Mouse (Mus musculus) liver, embryonic 14.5 days (tissue): ENCODE measurements around the gene Fanci. TPM values are rescaled to one million over a fixed set of nuclear protein-coding genes. Genes with fewer than 3 reads are reported as not detected.

Experiments used
- ATAC-seq: fragments of 200-750 bp; cut with Nextera tagmentation; 2 replicates; pipeline ENCODE4 v1.8.0; 2017; ENCODE audit warnings: moderate number of reproducible peaks, mild to moderate bottlenecking, moderate library complexity; ENCODE audit not compliant: insufficient read depth
- DNase-seq, 3 experiments: peaks; one replicate each; pipeline ENCODE4 v3.0.0-alpha.2; 2012 to 2013; ENCODE audit warnings: low read depth in 3 of 3, low spot score in 3 of 3
- H3K27ac ChIP-seq: fragments of 300-500 bp; sonication (generic); 2 replicates; pipeline ENCODE4 v1.5.1; 2014; ENCODE audit warnings: moderate library complexity, mild to moderate bottlenecking, control low read depth, inconsistent platforms
- H3K27me3 ChIP-seq: fragments of 300-500 bp; sonication (generic); 2 replicates; pipeline ENCODE4 v1.6.1; 2014; ENCODE audit warnings: mild to moderate bottlenecking, low read length, moderate library complexity; ENCODE audit not compliant: control insufficient read depth, insufficient read depth
- H3K36me3 ChIP-seq: fragments of 300-500 bp; sonication (generic); replicated peaks from 2 replicates; pipeline ENCODE4 v1.6.1; 2014; ENCODE audit warnings: low read depth; ENCODE audit not compliant: control insufficient read depth, insufficient read depth
- H3K4me1 ChIP-seq, 2 experiments: fragments of 200-500 bp in 1 of 2; fragments of 300-500 bp in 1 of 2; sonication (generic) in 1 of 2; replicated peaks; 2 replicates each; pipeline ENCODE4 v1.6.1; 2012 to 2014; ENCODE audit warnings: antibody characterized with exemption in 1 of 2, inconsistent platforms in 1 of 2, low read length in 1 of 2; ENCODE audit not compliant: control insufficient read depth in 2 of 2, insufficient read depth in 2 of 2
- H3K4me2 ChIP-seq: fragments of 300-500 bp; sonication (generic); 2 replicates; pipeline ENCODE4 v1.6.1; 2014; ENCODE audit warnings: low read depth, mild to moderate bottlenecking, control low read depth, moderate library complexity
- H3K4me3 ChIP-seq, 2 experiments: fragments of 200-500 bp in 1 of 2; fragments of 300-500 bp in 1 of 2; sonication (generic) in 1 of 2; 2 replicates each; pipeline ENCODE4 v1.5.1; 2012 to 2014; ENCODE audit warnings: low read depth in 2 of 2, low read length in 2 of 2, mild to moderate bottlenecking in 2 of 2, control low read depth in 1 of 2, inconsistent platforms in 1 of 2, moderate library complexity in 1 of 2; ENCODE audit not compliant: insufficient read depth in 1 of 2
- H3K9ac ChIP-seq: fragments of 300-500 bp; sonication (generic); replicated peaks from 2 replicates; pipeline ENCODE4 v1.6.1; 2014; ENCODE audit warnings: mild to moderate bottlenecking, control low read depth, moderate library complexity
- H3K9me3 ChIP-seq: fragments of 300-500 bp; sonication (generic); 2 replicates; pipeline ENCODE4 v1.6.1; 2016; ENCODE audit warnings: low read length, mixed read lengths; ENCODE audit not compliant: control insufficient read depth
- CTCF ChIP-seq: IDR thresholded peaks from 2 replicates; pipeline ENCODE4 v1.5.1; 2016; ENCODE audit warnings: antibody characterized with exemption, low read depth, control low read depth
- EP300 ChIP-seq: IDR thresholded peaks from 2 replicates; pipeline ENCODE4 v1.6.1; 2016; ENCODE audit warnings: antibody characterized with exemption, low read depth
- WGBS: fragments of 180-500 bp; shearing (Covaris S2); extraction: QIAGEN DNeasy Blood & Tissue Kit; methylation state at CpG from one replicate; pipeline ENCODE4 v1.1.7; 2014; ENCODE audit not compliant: insufficient replicate concordance; 5-methylcytosine and 5-hydroxymethylcytosine counted together
- polyA plus RNA-seq, 2 experiments: library from polyadenylated mRNA; depleted of rRNA in 1 of 2; stranded (reverse) in 1 of 2; unstranded in 1 of 2; fragments of >200 nt; fragmentation: Nextera tagmentation in 1 of 2; extraction: Ambion mirVana in 1 of 2; gene quantifications; 2 replicates each; pipeline versions ENCODE4 v1.2.1 to v1.2.3; 2012 to 2014

Fanci gene
- polyA plus RNA-seq, 2 experiments, result 6.7 to 10.0 TPM

DNA sequence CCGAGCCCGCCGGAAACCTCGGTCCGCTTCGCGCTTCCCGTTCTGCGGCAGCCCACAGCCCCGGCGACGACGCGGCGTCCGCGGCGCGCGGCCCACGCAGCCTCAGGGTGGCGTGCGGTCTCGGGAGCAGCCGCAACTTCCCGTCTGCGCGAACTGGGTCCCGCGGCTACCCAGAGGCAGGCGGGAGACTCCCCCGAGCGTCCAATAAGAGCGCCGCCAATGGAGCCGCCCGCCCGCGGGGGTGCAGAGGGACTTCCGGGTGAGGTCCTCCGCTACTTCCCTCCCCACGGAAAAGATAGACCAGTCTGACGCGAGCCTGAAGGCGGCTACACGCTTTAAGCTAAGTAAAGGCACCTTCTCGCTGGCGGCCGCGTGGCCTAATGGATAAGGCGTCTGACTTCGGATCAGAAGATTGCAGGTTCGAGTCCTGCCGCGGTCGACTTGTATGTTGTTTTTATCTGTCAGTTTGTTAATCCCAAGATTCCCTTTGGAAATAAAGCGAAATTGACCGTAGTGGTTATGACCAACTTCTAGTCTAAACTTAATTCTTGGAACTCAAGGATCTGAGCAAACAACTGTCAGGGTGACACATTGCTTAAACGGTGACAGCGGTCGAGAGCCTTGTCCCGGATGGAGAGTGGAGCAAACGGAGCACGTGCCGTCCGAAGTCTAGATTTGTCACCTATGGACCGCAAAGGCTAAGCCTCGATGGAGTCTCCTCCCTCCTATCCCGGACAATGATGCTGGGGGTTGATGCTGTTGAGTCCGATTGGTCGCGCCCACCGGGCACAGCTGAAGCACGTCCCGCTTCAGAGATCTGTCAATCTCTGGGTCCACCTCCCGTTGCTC, 74.5 kb downstream of the Fanci start, which contains the start of gene Polg:
Polg (minus strand) TSS at position 310 of the 849 bp plus-strand sequence.
- Histone ChIP-seq H3K4me3 (peak within 1 kb of the TSS; percentile 83 to 91), H3K27ac (peak within 1 kb of the TSS; percentile 34), H3K36me3 (peaks cover 9% of the 10 kb centered on the region), H3K27me3 (peaks cover 3% of the 10 kb centered on the region; the same call in 1 of the 2 replicates), H3K4me1 (peaks cover 12 to 22% of the 10 kb centered on the region in 2 experiments), H3K9ac (peak within 1 kb of the TSS; percentile 86), H3K9me3 (no peaks in the 10 kb centered on the region), H3K4me2 (peak within 1 kb of the TSS; percentile 98)
- peak; percentile 93 to 95 (median 94) for DNase-seq
- TF ChIP-seq EP300 (peak; percentile 70), CTCF (no peak)
- under 1% methylated on average over 76 of the region's 76 CpGs for WGBS
- peak; percentile 94 for ATAC-seq

DNA sequence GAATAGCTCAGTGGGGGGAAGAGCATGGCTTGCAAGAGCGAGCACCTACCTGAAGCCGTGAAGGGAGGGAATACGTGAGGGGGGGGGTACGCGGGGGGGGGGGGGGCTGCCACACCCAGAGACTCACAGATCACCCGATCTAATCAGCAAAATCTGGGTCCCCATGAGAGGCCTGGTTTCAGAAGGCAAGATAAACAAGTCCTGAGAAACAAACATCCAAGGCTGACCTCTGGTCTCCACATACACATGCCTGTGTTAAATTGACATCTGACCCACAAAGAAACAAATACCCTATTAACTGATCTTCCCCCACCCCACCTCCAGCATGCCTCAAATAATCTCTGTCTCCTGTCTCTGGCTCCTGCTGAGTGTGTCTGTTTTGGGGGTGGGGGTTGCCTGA, 76.2 kb downstream of the Fanci start:
- Histone ChIP-seq H3K36me3 (no peaks in the 10 kb centered on the region; the same call in 1 of the 2 replicates), H3K4me2 (peak overlapping the region; percentile 98), H3K9ac (no peak overlapping the region), H3K4me1 (peaks cover 12 to 22% of the 10 kb centered on the region in 2 experiments), H3K9me3 (no peaks in the 10 kb centered on the region), H3K27me3 (peaks cover 3% of the 10 kb centered on the region; the same call in 1 of the 2 replicates), H3K4me3 (no peak overlapping the region), H3K27ac (no peak overlapping the region)
- TF ChIP-seq EP300, result no peak
- TF ChIP-seq CTCF, result no peak
- DNase-seq, result no peak
- 10% methylated on average over 6 of the region's 6 CpGs for WGBS
- no peak for ATAC-seq

DNA sequence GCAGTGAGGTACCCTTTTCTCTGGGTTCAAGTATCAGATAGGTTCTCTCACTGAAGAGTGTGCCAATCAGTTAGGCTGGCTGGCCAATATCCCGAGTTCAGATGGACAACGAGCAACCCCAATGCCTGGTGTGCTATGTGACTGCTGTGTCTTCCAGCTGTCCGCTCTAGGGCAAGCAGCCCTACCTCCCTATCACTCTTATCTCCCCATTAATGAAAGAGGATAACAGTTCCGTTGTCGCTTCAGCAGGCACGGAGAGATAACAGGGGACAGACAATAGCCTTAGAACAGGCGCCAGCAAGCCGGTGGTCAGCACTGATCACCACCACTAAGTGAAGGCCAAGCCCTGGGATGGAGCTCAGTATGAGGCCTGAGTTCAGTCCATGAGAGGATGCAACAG, 77.3 kb downstream of the Fanci start:
- H3K27ac ChIP-seq, result no peak overlapping the region
- peaks cover 3% of the 10 kb centered on the region; the same call in 1 of the 2 replicates for H3K27me3 ChIP-seq
- H3K4me3 ChIP-seq, result no peak overlapping the region
- H3K4me2 ChIP-seq, result no peak overlapping the region; the same call in 1 of the 2 replicates
- H3K9ac ChIP-seq, result no peak overlapping the region
- 9% methylated on average over 8 of the region's 8 CpGs for WGBS
- H3K4me1 ChIP-seq, result peaks cover 12 to 22% of the 10 kb centered on the region in 2 experiments
- no peak for TF ChIP-seq EP300
- TF ChIP-seq CTCF, result no peak
- DNase-seq (no peak), ATAC-seq (no peak)
- H3K9me3 ChIP-seq, result no peaks in the 10 kb centered on the region
- no peaks in the 10 kb centered on the region for H3K36me3 ChIP-seq

DNA sequence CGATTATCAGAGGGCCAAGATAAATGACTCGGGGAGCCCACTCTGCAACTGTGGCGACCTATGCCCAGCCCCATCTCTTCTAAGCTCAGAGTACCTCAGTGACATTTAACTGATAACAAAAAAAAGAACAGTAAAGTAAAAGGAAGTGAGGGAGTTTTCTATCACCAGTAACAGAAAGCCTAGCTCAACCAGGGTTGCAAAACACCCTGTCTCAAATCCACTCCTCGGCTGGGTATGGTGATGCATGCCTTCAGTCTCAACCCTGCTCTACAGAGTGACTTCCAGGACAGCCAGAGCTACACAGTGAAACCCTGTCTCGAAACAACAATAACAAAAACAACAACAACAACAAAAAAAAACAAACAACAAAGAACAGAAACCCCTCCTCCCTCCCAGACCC, 78.0 kb downstream of the Fanci start:
- DNase-seq (no peak), ATAC-seq (no peak)
- no peak overlapping the region for H3K27ac ChIP-seq

DNA sequence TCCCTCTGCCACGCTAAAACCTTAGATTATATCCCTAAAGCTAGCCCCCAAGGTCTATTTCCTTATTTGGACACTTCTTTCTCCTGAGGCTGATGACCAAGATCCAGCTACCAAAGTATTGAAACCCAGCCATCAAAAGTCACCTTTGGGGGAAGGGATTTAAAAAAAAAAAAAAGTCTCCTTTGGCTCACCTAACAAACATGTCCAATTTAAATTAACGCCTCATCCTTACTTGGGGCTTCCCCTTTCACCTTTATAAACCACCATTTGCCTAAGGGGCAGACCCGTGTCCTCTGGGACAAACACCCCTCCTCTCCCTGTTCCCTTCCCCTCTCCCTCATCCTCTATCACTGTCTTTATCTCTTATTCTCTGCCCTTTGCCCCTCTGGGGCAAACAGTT, 79.0 kb downstream of the Fanci start:
- no peaks in the 10 kb centered on the region for H3K36me3 ChIP-seq
- peaks cover 3% of the 10 kb centered on the region; the same call in 1 of the 2 replicates for H3K27me3 ChIP-seq
- no peak overlapping the region for H3K4me3 ChIP-seq
- WGBS, result 31% methylated on average over 3 of the region's 3 CpGs
- no peaks in the 10 kb centered on the region for H3K9me3 ChIP-seq
- peaks cover 12 to 18% of the 10 kb centered on the region in 2 experiments for H3K4me1 ChIP-seq
- H3K9ac ChIP-seq, result no peak overlapping the region
- ATAC-seq (no peak), DNase-seq (no peak)
- H3K4me2 ChIP-seq, result no peak overlapping the region
- no peak overlapping the region for H3K27ac ChIP-seq
- TF ChIP-seq EP300 (no peak), CTCF (no peak)

More for the DNA sequence above, 78.0 kb downstream of the Fanci start:
- Histone ChIP-seq H3K4me2 (no peak overlapping the region), H3K4me1 (peaks cover 12 to 18% of the 10 kb centered on the region in 2 experiments), H3K27me3 (peaks cover 3% of the 10 kb centered on the region; the same call in 1 of the 2 replicates), H3K9me3 (no peaks in the 10 kb centered on the region), H3K9ac (no peak overlapping the region), H3K4me3 (no peak overlapping the region), H3K36me3 (no peaks in the 10 kb centered on the region)
- WGBS, result 20% methylated on average over 5 of the region's 5 CpGs
- no peak for TF ChIP-seq EP300
- TF ChIP-seq CTCF, result no peak
